Mouse (Mus musculus) cerebellum, postnatal 14 days (tissue): ENCODE measurements around the gene Gm21969.
A peak's percentile ranks its signal among the peaks of the same experiment; 100 is the strongest.

Source experiments
- DNase-seq, 2 experiments: peaks; one replicate each; pipeline ENCODE4 v3.0.0; 2021; ENCODE audit warnings: mixed read lengths in 2 of 2

The Gm21969 gene

GRCm38 (mm10) chr4:139602357-139603244 is at the start of gene Gm21969:
Gene Gm21969 (plus strand): TSS chr4:139603186.
- peak; percentile 71 to 79 for DNase-seq

GRCm38 (mm10) chr4:139555235-139555634 is 47.8 kb upstream of the Gm21969 start:
- no peak for DNase-seq

- peak; percentile 71 to 82 for DNase-seq
Measured at GRCm38 (mm10) chr4:139555951-139556350, 47.0 kb upstream of the Gm21969 start.

DNA sequence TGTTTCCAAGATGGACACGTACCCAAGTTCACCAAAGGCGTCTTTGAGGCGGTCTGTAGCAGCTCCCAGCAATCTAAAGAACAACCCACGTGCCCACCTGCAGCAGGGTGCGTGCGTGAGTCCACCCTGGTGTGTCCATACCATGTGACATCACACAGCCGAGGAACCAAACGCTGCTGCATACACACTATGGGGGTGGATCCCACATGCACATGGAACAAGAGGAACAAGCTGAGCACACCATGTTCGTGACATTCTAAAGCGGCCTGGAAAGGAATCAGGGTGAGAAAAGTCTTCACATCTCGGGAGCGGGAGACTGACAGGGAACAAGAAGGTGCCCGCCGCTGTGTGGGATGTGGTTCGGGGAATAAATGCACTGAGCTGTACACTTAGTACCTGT is 34.6 kb upstream of the Gm21969 start:
- no peak for DNase-seq

DNA sequence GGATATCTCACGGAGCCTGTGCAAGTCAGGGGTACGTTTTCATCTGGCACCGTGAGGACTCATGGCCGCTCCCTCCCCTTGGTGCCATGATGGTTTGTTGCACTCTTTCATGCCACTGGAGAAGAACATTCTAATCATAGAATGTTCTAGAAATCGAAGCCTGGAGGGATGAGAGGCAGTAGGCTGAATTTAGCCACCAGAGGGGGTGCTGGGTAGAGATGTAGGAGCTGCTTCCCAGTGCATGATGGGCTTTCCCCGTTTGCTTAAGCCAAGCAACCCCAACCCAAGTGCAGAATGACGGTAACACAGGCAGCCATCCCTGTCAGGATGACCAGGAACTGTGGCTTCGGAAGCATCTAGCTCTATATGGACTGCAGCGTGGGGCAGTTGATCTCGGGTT is 32.2 kb upstream of the Gm21969 start:
- peak; percentile 26 to 51 for DNase-seq

GRCm38 (mm10) chr4:139572928-139573512 is 30.0 kb upstream of the Gm21969 start:
- DNase-seq = peak in 1 of 2 experiments; percentile 14

- DNase-seq = peak; percentile 99
Measured at GRCm38 (mm10) chr4:139574156-139574798, 28.7 kb upstream of the Gm21969 start.

DNA sequence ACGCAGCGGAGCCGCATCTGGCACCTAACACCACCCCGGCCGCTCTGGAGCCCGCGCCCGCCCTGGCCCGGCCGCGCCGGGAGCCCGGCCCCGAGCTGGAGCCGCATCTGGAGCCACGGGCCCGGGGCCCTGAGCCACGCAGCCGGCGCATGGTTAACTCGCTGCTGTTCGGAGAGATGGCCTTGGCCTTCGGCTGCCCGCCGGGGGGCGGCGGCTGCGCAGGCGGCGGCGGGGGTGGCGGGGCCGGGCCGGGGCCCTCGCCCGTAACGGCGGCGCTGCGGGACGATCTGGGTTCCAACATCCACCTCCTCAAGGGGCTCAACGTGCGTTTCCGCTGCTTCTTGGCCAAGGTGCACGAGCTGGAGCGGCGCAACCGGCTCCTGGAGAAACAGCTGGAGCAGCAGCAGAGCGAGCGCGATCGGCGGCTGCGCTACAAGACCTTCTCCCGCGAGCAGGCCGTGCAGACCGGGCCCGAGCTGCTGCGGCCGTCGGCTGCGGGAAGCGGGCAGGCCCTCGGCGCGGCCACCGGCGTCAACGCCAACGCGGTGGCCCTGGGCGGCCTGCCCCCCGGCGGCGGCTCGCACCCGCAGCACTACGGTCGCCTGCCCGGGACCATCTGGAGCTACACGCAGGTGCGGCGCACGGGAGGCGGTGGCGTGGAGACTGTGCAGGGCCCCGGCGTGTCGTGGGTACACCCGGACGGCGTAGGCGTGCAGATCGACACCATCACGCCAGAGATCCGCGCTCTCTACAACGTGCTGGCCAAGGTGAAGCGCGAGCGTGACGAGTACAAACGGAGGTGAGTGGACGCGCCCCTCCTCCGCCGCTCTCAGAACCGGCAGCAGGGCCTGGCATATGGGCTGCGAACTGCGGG is 27.9 kb upstream of the Gm21969 start:
- peak; percentile 76 to 80 for DNase-seq

- DNase-seq = no peak
Measured at GRCm38 (mm10) chr4:139575673-139576003, 27.3 kb upstream of the Gm21969 start.

- DNase-seq = peak; percentile 47 to 48
Measured at GRCm38 (mm10) chr4:139576251-139576880, 26.6 kb upstream of the Gm21969 start.

DNA sequence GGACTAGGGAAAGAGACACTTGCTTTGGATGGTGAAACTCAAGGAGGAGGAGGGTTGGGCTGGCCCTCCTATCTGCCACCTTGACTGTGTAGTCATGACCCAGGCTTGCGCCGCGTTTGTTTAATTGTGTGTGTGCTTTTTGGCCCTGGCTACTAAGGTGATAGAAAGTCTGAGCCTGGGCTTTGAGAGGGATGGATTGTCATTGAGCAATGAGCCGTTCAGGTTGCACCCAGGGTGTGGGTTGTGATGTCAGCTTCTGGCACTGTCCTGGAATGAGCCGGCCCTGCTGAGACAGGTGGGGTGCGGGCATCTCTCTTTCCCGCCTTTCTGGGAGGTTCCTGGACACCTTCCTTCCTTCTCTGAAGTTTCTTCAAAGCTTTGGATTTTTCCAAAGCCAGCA is 26.0 kb upstream of the Gm21969 start:
- peak in 1 of 2 experiments; percentile 40 for DNase-seq

DNA sequence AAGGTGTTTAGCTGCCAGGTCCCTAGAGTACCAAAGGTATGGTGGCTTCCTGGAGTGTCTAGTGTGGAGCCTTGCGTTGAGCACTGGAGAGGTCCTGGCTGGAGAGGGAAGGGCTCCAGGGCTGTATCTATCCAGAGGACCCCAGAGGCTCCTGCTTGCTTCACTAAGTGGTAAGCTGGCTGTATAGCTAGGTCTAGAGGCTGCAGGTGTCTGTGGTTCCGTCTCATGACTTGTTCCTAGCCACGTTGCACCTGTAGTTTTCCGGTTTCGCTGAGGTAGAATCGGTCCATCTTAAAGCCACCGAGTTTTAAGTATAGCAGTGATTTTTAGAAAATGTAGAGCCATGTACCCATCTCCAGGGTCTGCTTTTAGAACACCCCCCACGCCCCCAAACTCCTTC is 24.6 kb upstream of the Gm21969 start:
- no peak for DNase-seq

DNA sequence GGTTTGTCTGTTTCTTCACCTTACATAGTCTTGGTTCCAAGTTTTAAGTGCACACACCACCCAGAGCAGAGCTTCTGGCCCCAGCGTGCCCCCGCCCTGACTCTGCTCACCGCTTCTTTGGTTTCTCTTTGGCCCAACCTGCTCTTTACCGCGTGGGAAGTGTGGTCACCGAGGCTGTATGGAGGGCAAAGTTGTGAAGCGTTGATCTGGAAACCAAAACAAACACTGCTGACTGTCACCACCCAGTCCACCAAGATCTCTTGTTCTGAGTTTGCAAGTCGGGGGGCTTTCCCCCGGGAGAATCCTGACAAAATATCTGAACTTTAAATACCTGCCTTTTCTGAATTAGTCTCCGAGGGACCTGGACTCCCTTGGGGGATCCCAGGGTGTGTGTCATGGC is 24.0 kb upstream of the Gm21969 start:
- peak in 1 of 2 experiments; percentile 10 for DNase-seq

GRCm38 (mm10) chr4:139579466-139579865 is 23.5 kb upstream of the Gm21969 start:
- peak in 1 of 2 experiments; percentile 10 for DNase-seq

GRCm38 (mm10) chr4:139580663-139581336 is 22.2 kb upstream of the Gm21969 start:
- DNase-seq = peak in 1 of 2 experiments; percentile 17

- peak in 1 of 2 experiments; percentile 54 for DNase-seq
Measured at GRCm38 (mm10) chr4:139581427-139582051, 21.4 kb upstream of the Gm21969 start.

- DNase-seq = no peak
Measured at GRCm38 (mm10) chr4:139582346-139582745, 20.6 kb upstream of the Gm21969 start.

DNA sequence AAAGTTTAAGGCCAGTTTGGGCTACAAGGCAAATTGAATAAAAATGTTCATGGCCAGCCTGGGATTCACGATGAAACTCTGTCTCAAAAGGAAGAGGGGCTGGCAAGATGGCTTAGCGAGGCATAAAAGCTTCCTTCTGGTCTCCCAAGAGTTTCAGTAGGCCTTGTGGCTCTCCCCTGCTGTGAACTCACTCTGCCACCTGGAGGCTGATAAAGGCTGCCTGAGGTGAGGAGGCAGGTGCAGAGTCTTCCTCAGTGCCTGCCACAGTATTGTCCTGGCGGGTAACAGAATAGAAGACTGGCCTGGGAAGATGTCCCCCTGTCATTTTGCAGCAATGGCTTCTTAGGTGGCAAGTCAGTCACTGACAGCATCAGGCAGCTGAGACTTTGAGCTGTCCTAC is 20.1 kb upstream of the Gm21969 start:
- DNase-seq = no peak

- no peak for DNase-seq
Measured at GRCm38 (mm10) chr4:139583629-139584245, 19.2 kb upstream of the Gm21969 start.

DNA sequence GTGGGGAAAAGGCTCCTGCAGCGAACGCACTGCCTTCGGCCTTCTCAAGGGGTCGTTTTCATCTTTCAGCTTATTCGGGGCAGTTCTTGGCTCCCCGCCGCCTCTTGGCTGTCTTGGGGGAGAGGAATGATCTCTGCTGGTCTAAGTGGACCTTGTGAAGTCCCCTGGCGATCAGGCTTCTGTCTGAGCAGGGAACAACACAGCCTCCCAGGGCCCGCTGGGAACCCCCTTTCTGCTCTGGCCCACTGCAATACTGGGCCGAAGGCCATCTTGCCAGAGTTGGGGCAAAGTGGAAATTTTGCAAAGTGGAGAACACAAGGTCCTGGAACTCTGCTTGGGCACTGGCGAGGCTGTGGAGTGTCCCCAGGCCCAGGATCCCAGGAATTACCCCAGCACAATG is 18.3 kb upstream of the Gm21969 start:
- DNase-seq = no peak

GRCm38 (mm10) chr4:139585713-139586112 is 17.3 kb upstream of the Gm21969 start:
- no peak for DNase-seq
